Mouse (Mus musculus) small intestine, adult 2 months (tissue): ENCODE measurements at regions not wholly inside any gene's neighbourhood (a gene's known extent, or its start where the extent isn't known, plus 50 kb on each side); places are given as distances from the start of the nearest gene placed in this dataset.

Experiments
- H3K27ac ChIP-seq: fragments of 200-500 bp; 2 replicates; pipeline ENCODE4 v1.5.1; 2012; ENCODE audit warnings: low read depth, low read length, control low read depth, inconsistent platforms; ENCODE audit not compliant: insufficient read depth
- H3K27me3 ChIP-seq: fragments of 200-500 bp; 2 replicates; pipeline ENCODE4 v1.6.1; 2012; ENCODE audit warnings: mild to moderate bottlenecking, moderate library complexity, low read length, inconsistent platforms; ENCODE audit not compliant: control insufficient read depth, insufficient read depth
- H3K36me3 ChIP-seq: fragments of 200-500 bp; 2 replicates; pipeline ENCODE4 v1.6.1; 2012; ENCODE audit warnings: mild to moderate bottlenecking, low read length, control low read depth, inconsistent platforms; ENCODE audit not compliant: control insufficient read depth, insufficient read depth
- H3K4me1 ChIP-seq: fragments of 200-500 bp; 2 replicates; pipeline ENCODE4 v1.6.1; 2012; ENCODE audit warnings: low read length, inconsistent platforms, mixed read lengths; ENCODE audit not compliant: control insufficient read depth, insufficient read depth, insufficient read length
- H3K4me3 ChIP-seq: fragments of 200-500 bp; 2 replicates; pipeline ENCODE4 v1.5.1; 2012; ENCODE audit warnings: low read depth, mild to moderate bottlenecking, control low read depth, inconsistent platforms, low read length, moderate library complexity
- CTCF ChIP-seq: fragments of 200-500 bp; IDR thresholded peaks from 2 replicates; pipeline ENCODE4 v1.5.1; 2012; ENCODE audit warnings: low read depth, mild to moderate bottlenecking, control low read depth, inconsistent platforms, low read length, moderate library complexity, mixed read lengths; ENCODE audit not compliant: insufficient replicate concordance, insufficient read length; ENCODE audit errors: extremely low read depth
- POLR2A ChIP-seq: fragments of 200-500 bp; IDR thresholded peaks from 2 replicates; pipeline ENCODE4 v1.6.1; 2012; ENCODE audit warnings: low read depth, mild to moderate bottlenecking, control low read depth, inconsistent platforms, low read length, moderate library complexity
- WGBS: fragments of 180-500 bp; shearing (Covaris S2); methylation state at CpG from one replicate; pipeline ENCODE4 v1.1.7; 2018; 5-methylcytosine and 5-hydroxymethylcytosine counted together

GRCm38 (mm10) chr10:37342675-37343074 lies 204.0 kb upstream of the Marcks start:
- no peak overlapping the region for H3K27ac ChIP-seq
- H3K36me3 ChIP-seq = no peaks in the 10 kb centered on the region

DNA sequence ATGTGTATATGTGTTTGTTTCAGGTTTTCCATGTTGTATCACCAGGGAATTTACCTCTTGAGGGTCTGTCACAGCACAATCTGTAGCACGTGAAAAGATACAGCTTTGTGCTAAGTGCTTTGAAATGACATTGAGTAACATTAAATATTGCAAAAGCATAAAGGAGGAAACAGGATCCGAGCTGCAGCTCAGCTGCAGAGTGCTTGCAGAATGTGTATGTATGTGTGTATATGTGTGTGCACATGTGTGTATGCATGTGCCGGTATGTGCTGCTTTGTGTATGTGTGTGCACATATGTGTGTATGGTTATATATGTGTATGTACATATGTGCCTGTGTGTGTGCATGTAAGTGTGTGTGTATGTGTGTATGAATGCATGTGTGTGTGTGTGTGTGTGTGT lies 200.9 kb upstream of the Marcks start:
- Histone ChIP-seq H3K27me3 (no peaks in the 10 kb centered on the region), H3K27ac (no peak overlapping the region), H3K36me3 (no peaks in the 10 kb centered on the region), H3K4me3 (no peak overlapping the region), H3K4me1 (peaks cover 10% of the 10 kb centered on the region; the same call in 1 of the 2 replicates)
- TF ChIP-seq CTCF (no peak), POLR2A (no peak)
- 86% methylated on average over 3 of the region's 3 CpGs for WGBS

More at GRCm38 (mm10) chr10:37342675-37343074, 204.0 kb upstream of the Marcks start:
- Histone ChIP-seq H3K4me3 (no peak overlapping the region), H3K27me3 (no peaks in the 10 kb centered on the region; the same call in 1 of the 2 replicates), H3K4me1 (peaks cover 3% of the 10 kb centered on the region; the same call in 1 of the 2 replicates)
- no peak for TF ChIP-seq CTCF
- no peak for TF ChIP-seq POLR2A

DNA sequence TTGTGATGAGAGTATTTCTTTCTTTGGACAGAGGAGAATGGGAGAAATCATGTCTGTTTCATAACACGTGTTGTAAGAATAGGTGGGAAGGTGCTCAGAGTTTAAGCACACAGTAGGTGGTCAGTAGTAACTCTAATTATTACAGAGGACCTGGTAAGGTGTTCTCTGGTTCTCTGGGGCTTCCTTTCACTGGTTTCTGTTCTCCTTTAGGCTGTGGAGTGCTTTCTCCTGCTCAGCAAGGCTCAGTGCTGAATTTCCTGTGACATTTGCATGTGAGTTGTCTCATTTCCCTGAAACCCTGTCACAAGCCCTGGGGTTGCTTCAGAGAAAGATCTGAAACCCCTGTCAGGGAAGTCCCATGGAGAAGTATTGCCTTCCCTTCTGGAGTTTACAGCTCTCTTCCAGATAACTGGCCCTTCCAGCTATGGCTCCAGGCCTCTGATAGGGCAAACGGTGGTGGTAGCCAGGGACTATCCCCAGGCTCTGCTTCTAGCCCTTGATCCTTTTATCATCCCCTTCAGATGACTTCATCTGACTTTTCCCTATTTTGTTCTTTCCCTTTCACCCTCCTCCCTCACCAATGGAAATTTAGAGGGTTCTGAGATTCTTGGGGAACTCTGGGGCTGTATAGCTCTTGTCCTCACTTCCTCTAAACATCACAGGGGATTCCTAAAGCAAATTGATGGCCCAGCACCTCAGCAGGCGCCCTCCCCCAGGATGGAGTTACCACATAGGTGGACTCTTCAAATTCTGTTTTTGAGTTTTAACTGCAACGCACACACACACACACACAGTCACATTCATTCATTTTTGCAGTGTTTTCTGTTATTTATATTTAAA lies 199.6 kb upstream of the Marcks start:
- H3K27ac ChIP-seq = peak overlapping the region; percentile 49
- no peaks in the 10 kb centered on the region for H3K36me3 ChIP-seq
- TF ChIP-seq POLR2A = no peak
- TF ChIP-seq CTCF = no peak
- H3K4me3 ChIP-seq = no peak overlapping the region
- no peaks in the 10 kb centered on the region for H3K27me3 ChIP-seq
- 53% methylated on average over 4 of the region's 4 CpGs for WGBS
- H3K4me1 ChIP-seq = peaks cover 10% of the 10 kb centered on the region; the same call in 1 of the 2 replicates

DNA sequence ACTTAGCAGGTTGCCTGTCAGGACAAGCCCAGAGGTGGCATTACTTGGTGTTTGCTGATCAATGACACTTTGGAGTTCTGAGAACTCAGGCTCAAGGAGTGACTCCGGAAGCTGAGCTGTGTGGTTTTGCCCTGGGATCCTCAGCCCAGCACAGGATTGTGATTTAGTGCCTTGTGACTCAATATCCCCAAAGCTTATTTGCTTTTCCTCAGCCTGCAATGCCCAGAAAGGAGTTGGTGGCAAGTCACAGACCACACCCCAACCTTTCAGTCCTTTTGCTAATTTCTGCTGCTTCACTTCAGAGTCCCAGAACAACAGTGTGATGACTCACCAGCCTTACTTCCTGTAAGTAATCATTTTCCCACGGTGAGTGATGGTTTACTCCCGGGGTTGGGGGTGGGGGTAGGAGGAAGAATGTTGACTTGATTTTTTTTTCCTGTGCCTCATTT lies 198.5 kb upstream of the Marcks start:
- peak overlapping the region; percentile 19 for H3K27ac ChIP-seq
- H3K4me3 ChIP-seq = no peak overlapping the region
- WGBS = 11% methylated on average over 3 of the region's 3 CpGs
- TF ChIP-seq CTCF (no peak), POLR2A (no peak)
- H3K27me3 ChIP-seq = no peaks in the 10 kb centered on the region
- peaks cover 10% of the 10 kb centered on the region; the same call in 1 of the 2 replicates for H3K4me1 ChIP-seq
- H3K36me3 ChIP-seq = no peaks in the 10 kb centered on the region

DNA sequence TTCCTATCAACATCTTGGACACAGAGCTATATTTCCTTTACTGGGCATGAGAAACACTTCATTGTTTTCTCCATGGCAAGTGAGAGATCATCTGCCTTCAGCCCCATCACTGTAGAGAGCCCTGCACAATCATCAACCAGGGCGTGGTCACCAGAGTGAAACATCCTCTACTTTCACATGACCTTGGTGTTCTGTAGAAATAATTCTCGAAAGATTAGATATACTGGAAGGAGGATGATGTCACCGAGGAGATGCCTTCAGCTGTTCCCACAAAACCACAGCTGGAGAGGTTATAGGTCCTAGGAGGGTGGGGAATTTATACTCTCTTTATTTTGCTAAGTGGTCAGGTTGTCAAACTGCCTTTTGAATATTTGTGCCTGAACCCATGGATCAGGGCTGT lies 196.4 kb upstream of the Marcks start:
- H3K27ac ChIP-seq = no peak overlapping the region
- TF ChIP-seq POLR2A (no peak), CTCF (no peak)
- WGBS = 21% methylated on average over 3 of the region's 3 CpGs

DNA sequence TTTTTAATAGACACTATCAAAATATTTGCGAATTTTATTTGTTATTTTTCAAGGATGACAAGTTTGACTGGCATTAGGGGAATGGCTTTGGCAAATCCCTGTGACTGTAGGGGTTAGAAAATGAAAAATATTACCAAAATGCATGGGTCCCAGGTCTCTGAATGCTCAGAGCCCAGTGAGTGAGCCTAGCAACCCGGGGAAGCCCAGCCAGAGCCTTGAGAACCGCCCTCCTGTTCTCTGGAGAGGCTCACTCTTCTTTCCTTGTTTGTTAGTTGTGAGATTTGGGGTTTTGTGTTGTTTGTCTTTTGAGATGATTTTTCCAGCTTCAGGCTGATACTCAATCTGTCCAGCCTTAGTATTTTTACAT lies 187.4 kb upstream of the Marcks start:
- Histone ChIP-seq H3K4me3 (no peak overlapping the region), H3K27ac (peak overlapping the region; percentile 53), H3K36me3 (no peaks in the 10 kb centered on the region), H3K27me3 (no peaks in the 10 kb centered on the region), H3K4me1 (peaks cover 13% of the 10 kb centered on the region; the same call in 1 of the 2 replicates)
- WGBS = 30% methylated on average over 3 of the region's 3 CpGs
- TF ChIP-seq POLR2A = no peak
- TF ChIP-seq CTCF = no peak

More for the DNA sequence above, 196.4 kb upstream of the Marcks start:
- H3K4me3 ChIP-seq = no peak overlapping the region
- peaks cover 10% of the 10 kb centered on the region; the same call in 1 of the 2 replicates for H3K4me1 ChIP-seq
- H3K36me3 ChIP-seq = no peaks in the 10 kb centered on the region
- H3K27me3 ChIP-seq = no peaks in the 10 kb centered on the region

GRCm38 (mm10) chr10:37325514-37326167 lies 186.9 kb upstream of the Marcks start:
- Histone ChIP-seq H3K4me1 (peaks cover 13% of the 10 kb centered on the region; the same call in 1 of the 2 replicates), H3K27ac (peak overlapping the region; percentile 76), H3K27me3 (no peaks in the 10 kb centered on the region), H3K4me3 (no peak overlapping the region), H3K36me3 (no peaks in the 10 kb centered on the region)
- no peak for TF ChIP-seq CTCF
- TF ChIP-seq POLR2A = no peak
- 19% methylated on average over 6 of the region's 6 CpGs for WGBS
